Mouse (Mus musculus): Measurements from ENCODE around the gene Pkig. TPM values are rescaled to one million over a fixed set of nuclear protein-coding genes. Genes with fewer than 3 reads are reported as not detected.
"Not testable (repeated sequence)": the region's sequence is repeated elsewhere in the genome, so short reads cannot be mapped to it uniquely, and the experiment has no call there.

The Pkig gene
- total RNA-seq (2015) (50.8 and 54.4 TPM in 2 replicates), total RNA-seq (2017) (52.9 and 56.3 TPM in 2 replicates)

GRCm38 (mm10) chr2:163657975-163658886 lies at the start of gene Pkig:
Pkig (plus strand) TSS chr2:163658386.
- peak; percentile 95 for ATAC-seq (replicated peaks; ENCODE audit: poor library complexity)

GRCm38 (mm10) chr2:163609281-163609975 lies 48.8 kb upstream of the Pkig start:
- no peak for ATAC-seq (replicated peaks; ENCODE audit: poor library complexity)

- ATAC-seq (replicated peaks; ENCODE audit: poor library complexity) = no peak
Measured at GRCm38 (mm10) chr2:163611176-163611575, 47.0 kb upstream of the Pkig start.

GRCm38 (mm10) chr2:163613206-163613605 lies 45.0 kb upstream of the Pkig start:
- no peak for ATAC-seq (replicated peaks; ENCODE audit: poor library complexity)

- ATAC-seq (replicated peaks; ENCODE audit: poor library complexity) = no peak
Measured at GRCm38 (mm10) chr2:163613990-163614389, 44.2 kb upstream of the Pkig start.

GRCm38 (mm10) chr2:163615401-163615800 lies 42.8 kb upstream of the Pkig start:
- no peak for ATAC-seq (replicated peaks; ENCODE audit: poor library complexity)

GRCm38 (mm10) chr2:163615906-163616651 lies 42.1 kb upstream of the Pkig start:
- ATAC-seq (replicated peaks; ENCODE audit: poor library complexity) = 0 out of 2 replicates have a peak, but pooled peaks have one; percentile 3

GRCm38 (mm10) chr2:163616652-163617227 lies 41.4 kb upstream of the Pkig start:
- ATAC-seq (replicated peaks; ENCODE audit: poor library complexity) = 0 out of 2 replicates have a peak, but pooled peaks have one; percentile 0

- ATAC-seq (replicated peaks; ENCODE audit: poor library complexity) = 0 out of 2 replicates have a peak, but pooled peaks have one; percentile 4
Measured at GRCm38 (mm10) chr2:163617232-163617863, 40.8 kb upstream of the Pkig start.

GRCm38 (mm10) chr2:163617874-163618273 lies 40.3 kb upstream of the Pkig start:
- no peak for ATAC-seq (replicated peaks; ENCODE audit: poor library complexity)

GRCm38 (mm10) chr2:163620451-163620850 lies 37.7 kb upstream of the Pkig start:
- ATAC-seq (replicated peaks; ENCODE audit: poor library complexity) = peak; percentile 29; the same call in 1 of the 2 replicates

- ATAC-seq (replicated peaks; ENCODE audit: poor library complexity) = not testable (repeated sequence)
Measured at GRCm38 (mm10) chr2:163621401-163621800, 36.8 kb upstream of the Pkig start.

- no peak for ATAC-seq (replicated peaks; ENCODE audit: poor library complexity)
Measured at GRCm38 (mm10) chr2:163631223-163631622, 27.0 kb upstream of the Pkig start.

- no peak for ATAC-seq (replicated peaks; ENCODE audit: poor library complexity)
Measured at GRCm38 (mm10) chr2:163631715-163632114, 26.5 kb upstream of the Pkig start.

- no peak for ATAC-seq (replicated peaks; ENCODE audit: poor library complexity)
Measured at GRCm38 (mm10) chr2:163634211-163634610, 24.0 kb upstream of the Pkig start.

- ATAC-seq (replicated peaks; ENCODE audit: poor library complexity) = no peak
Measured at GRCm38 (mm10) chr2:163636057-163636456, 22.1 kb upstream of the Pkig start.

- ATAC-seq (replicated peaks; ENCODE audit: poor library complexity) = no peak
Measured at GRCm38 (mm10) chr2:163637655-163638266, 20.4 kb upstream of the Pkig start.

GRCm38 (mm10) chr2:163640493-163640892 lies 17.7 kb upstream of the Pkig start:
- no peak for ATAC-seq (replicated peaks; ENCODE audit: poor library complexity)

- no peak for ATAC-seq (replicated peaks; ENCODE audit: poor library complexity)
Measured at GRCm38 (mm10) chr2:163641681-163642080, 16.5 kb upstream of the Pkig start.

All from megakaryocyte progenitor cell, adult 5-6 weeks (primary cell).